ENCODE assay signal across 8 mouse cellular contexts in the genomic region with DNA sequence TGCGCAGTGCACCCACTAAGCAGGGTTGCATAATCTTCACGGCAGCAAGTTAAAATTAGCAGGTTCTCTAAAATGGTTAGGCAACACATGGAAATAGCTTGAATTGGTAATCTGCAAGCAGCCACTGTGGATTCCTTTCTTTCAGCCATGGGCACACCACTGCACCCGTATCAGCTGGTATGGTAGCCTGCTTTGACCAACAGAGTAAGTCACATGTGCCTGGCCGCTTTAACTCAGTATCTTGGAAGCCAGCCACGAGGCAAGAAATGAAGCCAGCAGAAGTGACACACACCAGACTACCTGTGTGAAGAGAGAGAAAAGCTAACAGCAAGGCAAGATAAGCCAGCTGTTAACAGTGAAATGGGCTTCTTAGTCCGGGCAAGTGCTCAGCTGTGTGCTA. TPM values are rescaled to one million over a fixed set of nuclear protein-coding genes. Genes with fewer than 3 reads are reported as not detected.
DNase-seq lines count a peak whose midpoint lies in the region; ATAC-seq lines count a peak whose summit lies in the region.

No protein-coding gene starts in this region.

- H3K27me3 ChIP-seq in hindbrain, embryonic 16.5 days (replicated peaks; ENCODE audit: control insufficient read depth, insufficient read depth, low read length) = no peaks in the 10 kb centered on the region
- no peaks in the 10 kb centered on the region for H3K27me3 ChIP-seq in hindbrain, embryonic 13.5 days
- H3K27me3 ChIP-seq in heart, embryonic 14.5 days (ENCODE audit: control insufficient read depth, insufficient read depth, low read length) = no peaks in the 10 kb centered on the region
- no peaks in the 10 kb centered on the region for H3K27me3 ChIP-seq in forebrain, embryonic 15.5 days

- H3K9ac ChIP-seq in hindbrain, embryonic 16.5 days (ENCODE audit: low read depth, low read length) = no peak overlapping the region
- H3K9ac ChIP-seq in hindbrain, embryonic 13.5 days = no peak overlapping the region
- H3K9ac ChIP-seq in heart, embryonic 14.5 days (ENCODE audit: low read length) = no peak overlapping the region
- H3K9ac ChIP-seq in forebrain, embryonic 15.5 days (replicated peaks) = no peak overlapping the region

- H3K4me3 ChIP-seq in hindbrain, embryonic 16.5 days (ENCODE audit: low read length) = no peak overlapping the region
- H3K4me3 ChIP-seq in hindbrain, embryonic 13.5 days = no peak overlapping the region
- H3K4me3 ChIP-seq in heart, embryonic 14.5 days (ENCODE audit: control insufficient read depth in 1 of 2, insufficient read depth in 1 of 2, low read depth in 1 of 2, low read length in 2 of 2) = no peak overlapping the region
- no peak overlapping the region for H3K4me3 ChIP-seq in forebrain, embryonic 15.5 days

- H3K4me1 ChIP-seq in hindbrain, embryonic 16.5 days (ENCODE audit: control insufficient read depth, insufficient read depth, low read depth, low read length) = no peaks in the 10 kb centered on the region; the same call in 1 of the 2 replicates
- peaks cover 24% of the 10 kb centered on the region for H3K4me1 ChIP-seq in hindbrain, embryonic 13.5 days (replicated peaks)
- peaks cover 33 to 72% of the 10 kb centered on the region in 2 experiments for H3K4me1 ChIP-seq in heart, embryonic 14.5 days (ENCODE audit: control insufficient read depth in 2 of 2, insufficient read depth in 2 of 2, low read length in 2 of 2)
- H3K4me1 ChIP-seq in forebrain, embryonic 15.5 days = no peaks in the 10 kb centered on the region

- 67% methylated on average over 6 of the region's 6 CpGs for WGBS in hindbrain, embryonic 16.5 days
- 81% methylated on average over 6 of the region's 6 CpGs for WGBS in hindbrain, embryonic 13.5 days
- 19% methylated on average over 6 of the region's 6 CpGs for WGBS in heart, embryonic 14.5 days
- WGBS in forebrain, embryonic 15.5 days = 67% methylated on average over 6 of the region's 6 CpGs

- no peaks in the 10 kb centered on the region for H3K9me3 ChIP-seq in hindbrain, embryonic 16.5 days (ENCODE audit: control insufficient read depth, low read length)
- no peaks in the 10 kb centered on the region for H3K9me3 ChIP-seq in hindbrain, embryonic 13.5 days
- H3K9me3 ChIP-seq in heart, embryonic 14.5 days (ENCODE audit: control insufficient read depth, low read length) = no peaks in the 10 kb centered on the region
- no peaks in the 10 kb centered on the region for H3K9me3 ChIP-seq in forebrain, embryonic 15.5 days

- no peaks in the 10 kb centered on the region for H3K36me3 ChIP-seq in hindbrain, embryonic 16.5 days (ENCODE audit: control insufficient read depth, insufficient read depth, low read length)
- no peaks in the 10 kb centered on the region for H3K36me3 ChIP-seq in hindbrain, embryonic 13.5 days
- H3K36me3 ChIP-seq in heart, embryonic 14.5 days (ENCODE audit: control insufficient read depth, insufficient read depth, low read length) = no peaks in the 10 kb centered on the region
- no peaks in the 10 kb centered on the region for H3K36me3 ChIP-seq in forebrain, embryonic 15.5 days

- no peak overlapping the region for H3K4me2 ChIP-seq in hindbrain, embryonic 16.5 days (ENCODE audit: low read length)
- no peak overlapping the region for H3K4me2 ChIP-seq in hindbrain, embryonic 13.5 days
- H3K4me2 ChIP-seq in heart, embryonic 14.5 days (ENCODE audit: low read length) = peak overlapping the region; percentile 48
- H3K4me2 ChIP-seq in forebrain, embryonic 15.5 days (replicated peaks) = no peak overlapping the region

- peak; percentile 63 for ATAC-seq in hindbrain, embryonic 16.5 days
- no peak for ATAC-seq in hindbrain, embryonic 13.5 days (ENCODE audit: low FRiP score)
- ATAC-seq in heart, embryonic 14.5 days (ENCODE audit: insufficient number of reproducible peaks, insufficient read depth, low FRiP score, low read depth) = peak; percentile 87
- ATAC-seq in megakaryocyte progenitor cell, adult 5-6 weeks (replicated peaks; ENCODE audit: poor library complexity) = peak; percentile 96
- ATAC-seq in forebrain, embryonic 15.5 days (replicated peaks) = no peak

- DNase-seq in cerebellum, adult 9-10 months = peak; percentile 14
- DNase-seq in layer of hippocampus, postnatal 25 days (ENCODE audit: extremely low spot score in 1 of 2, low spot score in 1 of 2) = peak; percentile 12 to 16
- DNase-seq in urinary bladder, postnatal 4 days (ENCODE audit: low spot score in 2 of 2) = no peak

- no peak overlapping the region for H3K27ac ChIP-seq in hindbrain, embryonic 16.5 days (ENCODE audit: low read depth, low read length)
- no peak overlapping the region for H3K27ac ChIP-seq in hindbrain, embryonic 13.5 days
- peak overlapping the region; percentile 74 to 77 for H3K27ac ChIP-seq in heart, embryonic 14.5 days (replicated peaks in 1 of 2; ENCODE audit: control insufficient read depth in 1 of 2, insufficient read depth in 1 of 2, low read depth in 2 of 2, low read length in 2 of 2)
- no peak overlapping the region for H3K27ac ChIP-seq in forebrain, embryonic 15.5 days (replicated peaks)

RNA-seq across cellular contexts. Expression of a gene that starts 52.2 kb away (rescaled TPM):
- 64.7 and 79.0 TPM in 2 replicates for polyA plus RNA-seq in hindbrain, embryonic 16.5 days (2015; fragmentation: Nextera tagmentation; extraction: Ambion mirVana)
- 62.3 and 71.4 TPM in 2 replicates for polyA plus RNA-seq in hindbrain, embryonic 13.5 days (2015; fragmentation: Nextera tagmentation; extraction: Ambion mirVana)
- polyA plus RNA-seq in heart, embryonic 14.5 days (2014; fragmentation: Nextera tagmentation; extraction: Ambion mirVana) = 79.7 and 84.8 TPM in 2 replicates
- 10 to 100 TPM; 10.3 to 13.3 TPM for total RNA-seq in layer of hippocampus, postnatal 25 days (2021)
- total RNA-seq in megakaryocyte progenitor cell, adult 5-6 weeks (2015) = 29.3 and 31.5 TPM in 2 replicates
- 24.5 and 28.2 TPM in 2 replicates for total RNA-seq in megakaryocyte progenitor cell, adult 5-6 weeks (2017)
- 22.1 and 24.1 TPM in 2 replicates for polyA plus RNA-seq in forebrain, embryonic 15.5 days (2015; fragmentation: Nextera tagmentation; extraction: Ambion mirVana)

Comparison
In these comparisons a context has a peak if more than half of its experiments do, and no peak if none do; other contexts are left out.
1. ATAC-seq: peak in hindbrain, embryonic 16.5 days (single experiment), heart, embryonic 14.5 days (single experiment) and megakaryocyte progenitor cell, adult 5-6 weeks (single experiment); none in hindbrain, embryonic 13.5 days (single experiment) and forebrain, embryonic 15.5 days (single experiment).
2. H3K27ac ChIP-seq: peak in heart, embryonic 14.5 days (2 of 2); none in hindbrain, embryonic 16.5 days (single experiment), hindbrain, embryonic 13.5 days (single experiment) and forebrain, embryonic 15.5 days (single experiment).
3. DNase-seq: peak in cerebellum, adult 9-10 months (single experiment) and layer of hippocampus, postnatal 25 days (2 of 2); none in urinary bladder, postnatal 4 days (0 of 2).